Mouse (Mus musculus): Measurements from ENCODE around the gene Arid5b.
A peak's percentile ranks its signal among the peaks of the same experiment; 100 is the strongest.
"Not testable (repeated sequence)": the region's sequence is repeated elsewhere in the genome, so short reads cannot be mapped to it uniquely, and the experiment has no call there.

Gene Arid5b

GRCm38 (mm10) chr10:68119285-68119684 lies 159.3 kb downstream of the Arid5b start:
- no peak for DNase-seq (ENCODE audit: extremely low read depth, low read depth, low spot score)

GRCm38 (mm10) chr10:68114955-68115354 lies 163.6 kb downstream of the Arid5b start:
- DNase-seq (ENCODE audit: extremely low read depth, low read depth, low spot score) = no peak

- no peak for DNase-seq (ENCODE audit: extremely low read depth, low read depth, low spot score)
Measured at GRCm38 (mm10) chr10:68113645-68114044, 164.9 kb downstream of the Arid5b start.

- no peak for DNase-seq (ENCODE audit: extremely low read depth, low read depth, low spot score)
Measured at GRCm38 (mm10) chr10:68112983-68113382, 165.6 kb downstream of the Arid5b start.

GRCm38 (mm10) chr10:68110607-68111006 lies 167.9 kb downstream of the Arid5b start:
- DNase-seq (ENCODE audit: extremely low read depth, low read depth, low spot score) = no peak

- no peak for DNase-seq (ENCODE audit: extremely low read depth, low read depth, low spot score)
Measured at GRCm38 (mm10) chr10:68110182-68110581, 168.4 kb downstream of the Arid5b start.

- no peak for DNase-seq (ENCODE audit: extremely low read depth, low read depth, low spot score)
Measured at GRCm38 (mm10) chr10:68109651-68110050, 168.9 kb downstream of the Arid5b start.

- no peak for DNase-seq (ENCODE audit: extremely low read depth, low read depth, low spot score)
Measured at GRCm38 (mm10) chr10:68107716-68108115, 170.8 kb downstream of the Arid5b start.

GRCm38 (mm10) chr10:68106351-68106950 lies 172.1 kb downstream of the Arid5b start:
- no peak for DNase-seq (ENCODE audit: extremely low read depth, low read depth, low spot score)

- DNase-seq (ENCODE audit: extremely low read depth, low read depth, low spot score) = no peak
Measured at GRCm38 (mm10) chr10:68104881-68105781, 173.4 kb downstream of the Arid5b start.

- DNase-seq (ENCODE audit: extremely low read depth, low read depth, low spot score) = no peak
Measured at GRCm38 (mm10) chr10:68104481-68104880, 174.1 kb downstream of the Arid5b start.

GRCm38 (mm10) chr10:68103988-68104387 lies 174.6 kb downstream of the Arid5b start:
- no peak for DNase-seq (ENCODE audit: extremely low read depth, low read depth, low spot score)

GRCm38 (mm10) chr10:68103078-68103855 lies 175.3 kb downstream of the Arid5b start:
- DNase-seq (ENCODE audit: extremely low read depth, low read depth, low spot score) = no peak

GRCm38 (mm10) chr10:68102566-68102965 lies 176.0 kb downstream of the Arid5b start:
- no peak for DNase-seq (ENCODE audit: extremely low read depth, low read depth, low spot score)

- DNase-seq (ENCODE audit: extremely low read depth, low read depth, low spot score) = peak; percentile 71
Measured at GRCm38 (mm10) chr10:68101251-68101650, 177.3 kb downstream of the Arid5b start.

GRCm38 (mm10) chr10:68100506-68100905 lies 178.0 kb downstream of the Arid5b start:
- DNase-seq (ENCODE audit: extremely low read depth, low read depth, low spot score) = no peak

GRCm38 (mm10) chr10:68099801-68100200 lies 178.7 kb downstream of the Arid5b start:
- not testable (repeated sequence) for DNase-seq (ENCODE audit: extremely low read depth, low read depth, low spot score)

- DNase-seq (ENCODE audit: extremely low read depth, low read depth, low spot score) = no peak
Measured at GRCm38 (mm10) chr10:68097821-68098675, 180.5 kb downstream of the Arid5b start.

- DNase-seq (ENCODE audit: extremely low read depth, low read depth, low spot score) = no peak
Measured at GRCm38 (mm10) chr10:68096395-68096794, 182.1 kb downstream of the Arid5b start.

- no peak for DNase-seq (ENCODE audit: extremely low read depth, low read depth, low spot score)
Measured at GRCm38 (mm10) chr10:68095136-68095535, 183.4 kb downstream of the Arid5b start.

GRCm38 (mm10) chr10:68093496-68093895 lies 185.0 kb downstream of the Arid5b start:
- DNase-seq (ENCODE audit: extremely low read depth, low read depth, low spot score) = no peak
